Mouse (Mus musculus): ENCODE measurements at regions not wholly inside any gene's neighbourhood (a gene's known extent, or its start where the extent isn't known, plus 50 kb on each side); places are given as distances from the start of the nearest gene placed in this dataset.

GRCm38 (mm10) chr1:163456366-163456765 lies 52.9 kb upstream of the Gorab start:
- no peak for TF ChIP-seq USF1 (IDR thresholded peaks at IDR 0.05; ENCODE audit: low read depth)
- no peak for TF ChIP-seq TCF12 (IDR thresholded peaks at IDR 0.05; ENCODE audit: insufficient read depth, poor library complexity, severe bottlenecking)
- TF ChIP-seq POLR2A (IDR thresholded peaks at IDR 0.05; ENCODE audit: insufficient read length, low read depth): no peak
- TF ChIP-seq MAX (IDR thresholded peaks at IDR 0.05; ENCODE audit: low read depth): no peak
- TF ChIP-seq CEBPB (IDR thresholded peaks at IDR 0.05; ENCODE audit: insufficient read depth, poor library complexity, severe bottlenecking): no peak
- no peak for TF ChIP-seq E2F4 (IDR thresholded peaks at IDR 0.05; ENCODE audit: insufficient read depth)
- no peak for TF ChIP-seq MYOG (IDR thresholded peaks at IDR 0.05; ENCODE audit: control insufficient read depth in 1 of 3, insufficient read depth in 1 of 3, insufficient read length in 2 of 3, low read depth in 2 of 3)
- no peak for TF ChIP-seq POLR2AphosphoS2 (IDR thresholded peaks at IDR 0.05; ENCODE audit: insufficient read length, low read depth)
- TF ChIP-seq SRF (IDR thresholded peaks at IDR 0.05; ENCODE audit: control insufficient read depth, insufficient read length, low read depth): no peak
- TF ChIP-seq REST (IDR thresholded peaks at IDR 0.05; ENCODE audit: insufficient read depth, insufficient read length): no peak
- no peak for TF ChIP-seq TCF3 (IDR thresholded peaks at IDR 0.05; ENCODE audit: insufficient read length, low read depth)
- no peak for TF ChIP-seq MYOD1 (IDR thresholded peaks at IDR 0.05; ENCODE audit: control insufficient read depth in 1 of 3, insufficient read length in 2 of 3, low read depth in 2 of 3)
